Comparison of ENCODE assay signal across 8 mouse cellular contexts in genomic region chr12:110687894-110688734, GRCm38 (mm10). TPM values are rescaled to one million over a fixed set of nuclear protein-coding genes. Genes with fewer than 3 reads are reported as not detected.
A peak's percentile ranks its signal among the peaks of the same experiment; 100 is the strongest.
DNase-seq lines count a peak whose midpoint lies in the region; ATAC-seq lines count a peak whose summit lies in the region.

No protein-coding gene starts in this region.

- peaks cover 65% of the 10 kb centered on the region for H3K36me3 ChIP-seq in midbrain, embryonic 12.5 days
- H3K36me3 ChIP-seq in midbrain, embryonic 10.5 days = peaks cover 77% of the 10 kb centered on the region
- peaks cover 40% of the 10 kb centered on the region for H3K36me3 ChIP-seq in embryonic facial prominence, embryonic 13.5 days

- 84% methylated on average over 12 of the region's 12 CpGs for WGBS in midbrain, embryonic 12.5 days
- 91% methylated on average over 12 of the region's 12 CpGs for WGBS in midbrain, embryonic 10.5 days
- 70% methylated on average over 12 of the region's 12 CpGs for WGBS in embryonic facial prominence, embryonic 13.5 days

- no peaks in the 10 kb centered on the region for H3K9me3 ChIP-seq in midbrain, embryonic 12.5 days
- H3K9me3 ChIP-seq in midbrain, embryonic 10.5 days (replicated peaks) = no peaks in the 10 kb centered on the region
- H3K9me3 ChIP-seq in embryonic facial prominence, embryonic 13.5 days = no peaks in the 10 kb centered on the region

- intact Hi-C loops in heart, postnatal 14 days (cut with DNase I) = no loop called here
- intact Hi-C loops in left cerebral cortex, postnatal 10 days (cut with DNase I) = no loop called here

- no peak overlapping the region for H3K4me3 ChIP-seq in midbrain, embryonic 12.5 days
- no peak overlapping the region for H3K4me3 ChIP-seq in midbrain, embryonic 10.5 days
- H3K4me3 ChIP-seq in embryonic facial prominence, embryonic 13.5 days = no peak overlapping the region

- no peak for ATAC-seq in midbrain, embryonic 12.5 days (ENCODE audit: low FRiP score, low read depth)
- ATAC-seq in embryonic facial prominence, embryonic 13.5 days (ENCODE audit: insufficient number of reproducible peaks, insufficient read depth, low FRiP score, low TSS enrichment, low read depth) = no peak
- ATAC-seq in erythroid progenitor cell, adult 5-6 weeks (replicated peaks; ENCODE audit: low FRiP score, poor library complexity, severe bottlenecking) = no peak

- H3K4me1 ChIP-seq in midbrain, embryonic 12.5 days = no peaks in the 10 kb centered on the region
- H3K4me1 ChIP-seq in midbrain, embryonic 10.5 days = peaks cover 3% of the 10 kb centered on the region; the same call in 1 of the 2 replicates
- peaks cover 7% of the 10 kb centered on the region; the same call in 1 of the 2 replicates for H3K4me1 ChIP-seq in embryonic facial prominence, embryonic 13.5 days

- no peak overlapping the region for H3K4me2 ChIP-seq in midbrain, embryonic 12.5 days (replicated peaks)
- H3K4me2 ChIP-seq in embryonic facial prominence, embryonic 13.5 days = no peak overlapping the region

- H3K27me3 ChIP-seq in midbrain, embryonic 12.5 days = no peaks in the 10 kb centered on the region
- no peaks in the 10 kb centered on the region for H3K27me3 ChIP-seq in midbrain, embryonic 10.5 days (ENCODE audit: low read depth, poor library complexity, severe bottlenecking)
- H3K27me3 ChIP-seq in embryonic facial prominence, embryonic 13.5 days = no peaks in the 10 kb centered on the region

- H3K9ac ChIP-seq in midbrain, embryonic 12.5 days (replicated peaks) = no peak overlapping the region
- H3K9ac ChIP-seq in embryonic facial prominence, embryonic 13.5 days = no peak overlapping the region

- no peak for DNase-seq in midbrain, embryonic 10.5 days (ENCODE audit: low spot score)
- DNase-seq in heart, postnatal 14 days = peak; percentile 63 to 77
- peak; percentile 29 to 84 for DNase-seq in left cerebral cortex, postnatal 10 days (ENCODE audit: extremely low spot score in 1 of 2, low spot score in 2 of 2)
- DNase-seq in right cerebral cortex, adult 2 months (ENCODE audit: low spot score in 2 of 2) = peak; percentile 56 to 57
- no peak for DNase-seq in embryo, embryonic 10.5 days (ENCODE audit: low spot score)

- 0 out of 2 replicates have a peak overlapping the region, but pooled peaks have one; percentile 5 for H3K27ac ChIP-seq in midbrain, embryonic 12.5 days (replicated peaks)
- no peak overlapping the region for H3K27ac ChIP-seq in midbrain, embryonic 10.5 days (replicated peaks)
- peak overlapping the region; percentile 28; the same call in 1 of the 2 replicates for H3K27ac ChIP-seq in embryonic facial prominence, embryonic 13.5 days

RNA-seq across cellular contexts. Expression of gene 1700001K19Rik, which starts 5.7 kb away (rescaled TPM):
- not detected in 2 replicates for polyA plus RNA-seq in midbrain, embryonic 12.5 days (2016; fragmentation: Nextera tagmentation; extraction: Ambion mirVana)
- polyA plus RNA-seq in midbrain, embryonic 10.5 days (2016; fragmentation: Nextera tagmentation; extraction: Ambion mirVana) = not detected in 2 replicates
- polyA plus RNA-seq in embryonic facial prominence, embryonic 13.5 days (2015; fragmentation: Nextera tagmentation; extraction: Ambion mirVana) = not detected in 2 replicates
- total RNA-seq in heart, postnatal 14 days (2021) = not detected
- total RNA-seq in left cerebral cortex, postnatal 10 days (2021) = not detected
- not detected in 2 replicates for total RNA-seq in erythroid progenitor cell, adult 5-6 weeks (2015; ENCODE audit: low replicate concordance)
- total RNA-seq in erythroid progenitor cell, adult 5-6 weeks (2017; ENCODE audit: low replicate concordance) = not detected in 2 replicates

RNA-seq across cellular contexts. Expression of gene Hsp90aa1, which starts 14.4 kb away (rescaled TPM):
- polyA plus RNA-seq in midbrain, embryonic 12.5 days (2016; fragmentation: Nextera tagmentation; extraction: Ambion mirVana) = 1,236 and 1,324 TPM in 2 replicates
- 1,099 and 1,206 TPM in 2 replicates for polyA plus RNA-seq in midbrain, embryonic 10.5 days (2016; fragmentation: Nextera tagmentation; extraction: Ambion mirVana)
- 827 and 849 TPM in 2 replicates for polyA plus RNA-seq in embryonic facial prominence, embryonic 13.5 days (2015; fragmentation: Nextera tagmentation; extraction: Ambion mirVana)
- total RNA-seq in heart, postnatal 14 days (2021) = 100 to 1,000 TPM in 1 of 2 experiments, 10 to 100 TPM in 1; 98.6 to 163 TPM
- 1,000 to 10,000 TPM; 1,010 to 1,036 TPM for total RNA-seq in left cerebral cortex, postnatal 10 days (2021)
- 338 and 340 TPM in 2 replicates for total RNA-seq in erythroid progenitor cell, adult 5-6 weeks (2015; ENCODE audit: low replicate concordance)
- 564 and 616 TPM in 2 replicates for total RNA-seq in erythroid progenitor cell, adult 5-6 weeks (2017; ENCODE audit: low replicate concordance)

RNA-seq across cellular contexts. Expression of gene Wdr20, which starts 49.6 kb away (rescaled TPM):
- polyA plus RNA-seq in midbrain, embryonic 12.5 days (2016; fragmentation: Nextera tagmentation; extraction: Ambion mirVana) = 32.1 and 32.6 TPM in 2 replicates
- 22.6 and 27.9 TPM in 2 replicates for polyA plus RNA-seq in midbrain, embryonic 10.5 days (2016; fragmentation: Nextera tagmentation; extraction: Ambion mirVana)
- polyA plus RNA-seq in embryonic facial prominence, embryonic 13.5 days (2015; fragmentation: Nextera tagmentation; extraction: Ambion mirVana) = 27.6 and 31.5 TPM in 2 replicates
- 10 to 100 TPM; 32.9 to 35.2 TPM for total RNA-seq in heart, postnatal 14 days (2021)
- total RNA-seq in left cerebral cortex, postnatal 10 days (2021) = 10 to 100 TPM; 34.6 to 35.9 TPM
- 32.3 and 35.3 TPM in 2 replicates for total RNA-seq in erythroid progenitor cell, adult 5-6 weeks (2015; ENCODE audit: low replicate concordance)
- total RNA-seq in erythroid progenitor cell, adult 5-6 weeks (2017; ENCODE audit: low replicate concordance) = 43.7 and 56.5 TPM in 2 replicates

Comparison
In these comparisons a context has a peak if more than half of its experiments do, and no peak if none do; other contexts are left out.
1. DNase-seq: peak in heart, postnatal 14 days (2 of 2), left cerebral cortex, postnatal 10 days (2 of 2) and right cerebral cortex, adult 2 months (2 of 2); none in midbrain, embryonic 10.5 days (single experiment) and embryo, embryonic 10.5 days (single experiment).